Comparison of ENCODE assay signal across 22 mouse cellular contexts in genomic region chr17:34798071-34798470, GRCm38 (mm10). TPM values are rescaled to one million over a fixed set of nuclear protein-coding genes. Genes with fewer than 3 reads are reported as not detected.
"Had no signal": no experiment of that assay in that cellular context is flagged by ENCODE, and none has a peak within 500 bp of the region (broad histone marks: within the 10 kb centered on the region; RNA-seq: fewer than 3 reads in every experiment).

No protein-coding gene starts in this region.

RNA-seq across cellular contexts. Expression of gene Cyp21a1, which starts 6.3 kb away (rescaled TPM):
- total RNA-seq: gastrocnemius, postnatal 36 days; heart, adult 18-20 months; heart, postnatal 14 days; heart, postnatal 36 days; hematopoietic stem cell, adult 5-6 weeks; hindbrain, postnatal 0 days; layer of hippocampus, postnatal 14 days; left cerebral cortex, adult 18-20 months; left cerebral cortex, postnatal 10 days; left cerebral cortex, postnatal 25 days; left cerebral cortex, postnatal 4 days had no signal
- polyA plus RNA-seq: heart, embryonic 11.5 days; heart, embryonic 13.5 days; heart, embryonic 15.5 days; heart, postnatal 0 days; hindbrain, embryonic 11.5 days; hindbrain, embryonic 13.5 days; hindbrain, embryonic 15.5 days; hindbrain, postnatal 0 days; intestine, embryonic 14.5 days; limb, embryonic 12.5 days; liver, embryonic 11.5 days; liver, embryonic 13.5 days had no signal
